ENCODE assay signal across 8 mouse cellular contexts in the genomic region with DNA sequence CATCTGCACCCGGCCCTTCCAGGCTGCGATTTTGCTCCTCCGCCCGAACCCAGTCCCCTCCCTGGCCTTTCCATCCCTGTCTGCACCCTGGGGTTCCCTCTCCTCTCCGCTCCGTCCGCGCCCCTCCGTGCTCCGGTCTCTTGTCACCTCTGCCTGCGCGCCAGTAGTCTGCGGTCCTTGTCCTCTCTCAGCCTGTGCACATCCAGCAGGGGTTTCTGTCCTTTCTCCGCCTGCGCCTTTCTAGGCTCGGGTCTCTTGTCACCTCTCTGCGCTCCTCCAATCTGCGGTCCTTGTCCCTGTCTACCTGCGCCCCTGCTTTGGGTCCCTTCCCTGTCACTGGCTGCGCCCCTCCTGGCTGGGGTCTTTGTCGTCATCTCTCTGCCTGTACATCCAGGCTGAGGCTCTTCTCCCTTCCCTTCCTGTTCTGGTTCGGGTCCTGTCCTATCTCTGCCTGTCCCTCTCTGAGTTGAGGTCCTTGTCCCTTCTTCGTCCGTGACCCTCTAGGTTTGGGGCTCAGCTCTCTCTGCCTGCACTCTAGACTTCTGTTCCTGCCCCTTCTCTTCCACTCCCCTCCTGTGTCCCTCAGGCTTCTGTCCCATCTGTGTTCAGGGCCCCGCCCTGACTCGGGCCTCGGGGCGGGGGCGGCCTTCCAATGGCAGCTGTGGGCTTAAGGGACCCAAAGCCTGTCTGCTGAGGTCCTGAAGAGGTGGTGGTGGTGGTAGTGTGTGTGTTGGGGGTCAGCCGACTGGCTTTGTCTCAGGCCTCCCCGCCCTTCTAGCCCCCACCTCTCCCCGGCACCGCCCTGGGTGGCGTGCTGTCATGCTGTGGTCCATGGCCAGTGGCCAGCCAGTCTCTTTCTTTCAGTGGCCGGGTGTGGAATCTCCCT. TPM values are rescaled to one million over a fixed set of nuclear protein-coding genes. Genes with fewer than 3 reads are reported as not detected.
DNase-seq lines count a peak whose midpoint lies in the region; ATAC-seq and TF ChIP-seq lines count a peak whose summit lies in the region.

No protein-coding gene starts in this region.

- H3K27ac ChIP-seq in heart, postnatal 0 days (ENCODE audit: low read depth), result peak overlapping the region; percentile 92

- H3K9me3 ChIP-seq in heart, postnatal 0 days (replicated peaks; ENCODE audit: control insufficient read depth, low read length), result no peaks in the 10 kb centered on the region

- no peak for TF ChIP-seq EP300 in heart, postnatal 0 days (IDR thresholded peaks at IDR 0.05; ENCODE audit: low read depth)

- H3K4me2 ChIP-seq in heart, postnatal 0 days (ENCODE audit: low read depth, low read length), result peak overlapping the region; percentile 89

- no peak for DNase-seq in frontal cortex, postnatal 25 days (ENCODE audit: low spot score in 2 of 2)
- peak; percentile 61 for DNase-seq in brain, embryonic 14.5 days (ENCODE audit: low read depth)
- DNase-seq in heart, postnatal 0 days (ENCODE audit: low spot score), result peak; percentile 78
- DNase-seq in kidney, postnatal 25 days, result peak; percentile 69 to 83
- DNase-seq in lung, postnatal 14 days, result peak; percentile 73
- DNase-seq in retina, postnatal 1 day, result peak; percentile 81

- WGBS in heart, postnatal 0 days, result under 1% methylated on average over 35 of the region's 35 CpGs

- H3K27me3 ChIP-seq in heart, postnatal 0 days (ENCODE audit: control insufficient read depth, insufficient read depth, low read length), result no peaks in the 10 kb centered on the region

- peak overlapping the region; percentile 84 for H3K4me3 ChIP-seq in heart, postnatal 0 days (ENCODE audit: low read depth, low read length)

- no peak for TF ChIP-seq POLR2A in brain, embryonic 14.5 days (IDR thresholded peaks at IDR 0.05; ENCODE audit: borderline replicate concordance, extremely low read depth, insufficient read depth, insufficient read length, poor library complexity, severe bottlenecking)

- peak overlapping the region; percentile 90 for H3K9ac ChIP-seq in heart, postnatal 0 days (replicated peaks; ENCODE audit: low read depth, low read length)

- peak; percentile 22; the same call in 1 of the 2 replicates for ATAC-seq in frontal cortex, adult (ENCODE audit: low TSS enrichment)
- ATAC-seq in erythroid progenitor cell, adult 5-6 weeks (replicated peaks; ENCODE audit: low FRiP score, poor library complexity, severe bottlenecking), result peak; percentile 41
- peak; percentile 68 for ATAC-seq in heart, postnatal 0 days (ENCODE audit: insufficient read depth, low read depth)

- H3K36me3 ChIP-seq in heart, postnatal 0 days (replicated peaks; ENCODE audit: control insufficient read depth, insufficient read depth, low read length), result peaks cover 7% of the 10 kb centered on the region

- no peak for TF ChIP-seq CTCF in brain, embryonic 14.5 days (IDR thresholded peaks at IDR 0.05; ENCODE audit: borderline replicate concordance, extremely low read depth, insufficient read depth, insufficient read length)
- TF ChIP-seq CTCF in heart, postnatal 0 days (IDR thresholded peaks at IDR 0.05; ENCODE audit: low read depth), result no peak

- H3K4me1 ChIP-seq in heart, postnatal 0 days (ENCODE audit: control insufficient read depth, insufficient read depth), result peaks cover 17% of the 10 kb centered on the region

RNA-seq across cellular contexts. Expression of a gene that starts 0.8 kb away (rescaled TPM):
- polyA plus RNA-seq in brain, embryonic 14.5 days (2012; rRNA removed), result 500 and 599 TPM in 2 replicates
- total RNA-seq in erythroid progenitor cell, adult 5-6 weeks (2015; ENCODE audit: low replicate concordance), result 18.0 and 31.7 TPM in 2 replicates
- 38.2 and 63.6 TPM in 2 replicates for total RNA-seq in erythroid progenitor cell, adult 5-6 weeks (2017; ENCODE audit: low replicate concordance)
- total RNA-seq in heart, postnatal 0 days (2014; rRNA removed; ENCODE audit: low replicate concordance), result 82.7 and 129 TPM in 2 replicates
- polyA plus RNA-seq in heart, postnatal 0 days (2015; fragmentation: Nextera tagmentation; extraction: Ambion mirVana), result 86.8 and 90.9 TPM in 2 replicates

RNA-seq across cellular contexts. Expression of a gene that starts 46.4 kb away (rescaled TPM):
- 31.9 and 35.4 TPM in 2 replicates for polyA plus RNA-seq in brain, embryonic 14.5 days (2012; rRNA removed)
- 8.4 and 22.7 TPM in 2 replicates for total RNA-seq in erythroid progenitor cell, adult 5-6 weeks (2015; ENCODE audit: low replicate concordance)
- 4.8 and 11.3 TPM in 2 replicates for total RNA-seq in erythroid progenitor cell, adult 5-6 weeks (2017; ENCODE audit: low replicate concordance)
- 18.5 and 50.7 TPM in 2 replicates for total RNA-seq in heart, postnatal 0 days (2014; rRNA removed; ENCODE audit: low replicate concordance)
- polyA plus RNA-seq in heart, postnatal 0 days (2015; fragmentation: Nextera tagmentation; extraction: Ambion mirVana), result 56.4 and 58.9 TPM in 2 replicates

RNA-seq across cellular contexts. Expression of a gene that starts 46.4 kb away (rescaled TPM):
- 31.1 and 40.7 TPM in 2 replicates for polyA plus RNA-seq in brain, embryonic 14.5 days (2012; rRNA removed)
- total RNA-seq in erythroid progenitor cell, adult 5-6 weeks (2015; ENCODE audit: low replicate concordance), result 5.4 and 6.3 TPM in 2 replicates
- 1.2 and 8.1 TPM in 2 replicates for total RNA-seq in erythroid progenitor cell, adult 5-6 weeks (2017; ENCODE audit: low replicate concordance)
- total RNA-seq in heart, postnatal 0 days (2014; rRNA removed; ENCODE audit: low replicate concordance), result 13.3 and 16.3 TPM in 2 replicates
- polyA plus RNA-seq in heart, postnatal 0 days (2015; fragmentation: Nextera tagmentation; extraction: Ambion mirVana), result 32.4 and 34.7 TPM in 2 replicates

RNA-seq across cellular contexts. Expression of a gene that starts 54.3 kb away (rescaled TPM):
- 7.6 and 9.3 TPM in 2 replicates for polyA plus RNA-seq in brain, embryonic 14.5 days (2012; rRNA removed)
- total RNA-seq in erythroid progenitor cell, adult 5-6 weeks (2015; ENCODE audit: low replicate concordance), result 8.0 and 12.3 TPM in 2 replicates
- 5.3 and 28.4 TPM in 2 replicates for total RNA-seq in erythroid progenitor cell, adult 5-6 weeks (2017; ENCODE audit: low replicate concordance)
- total RNA-seq in heart, postnatal 0 days (2014; rRNA removed; ENCODE audit: low replicate concordance), result 3.5 and 40.9 TPM in 2 replicates
- 1.6 and 2.0 TPM in 2 replicates for polyA plus RNA-seq in heart, postnatal 0 days (2015; fragmentation: Nextera tagmentation; extraction: Ambion mirVana)

RNA-seq across cellular contexts. Expression of a gene that starts 54.6 kb away (rescaled TPM):
- 27.9 and 39.7 TPM in 2 replicates for polyA plus RNA-seq in brain, embryonic 14.5 days (2012; rRNA removed)
- total RNA-seq in erythroid progenitor cell, adult 5-6 weeks (2015; ENCODE audit: low replicate concordance), result 4.2 and 9.4 TPM in 2 replicates
- total RNA-seq in erythroid progenitor cell, adult 5-6 weeks (2017; ENCODE audit: low replicate concordance), result 5.6 and 8.4 TPM in 2 replicates
- total RNA-seq in heart, postnatal 0 days (2014; rRNA removed; ENCODE audit: low replicate concordance), result 75.9 and 85.0 TPM in 2 replicates
- polyA plus RNA-seq in heart, postnatal 0 days (2015; fragmentation: Nextera tagmentation; extraction: Ambion mirVana), result 91.1 and 106 TPM in 2 replicates

Comparison
In these comparisons a context has a peak if more than half of its experiments do, and no peak if none do; other contexts are left out.
1. DNase-seq: peak in brain, embryonic 14.5 days (single experiment), heart, postnatal 0 days (single experiment), kidney, postnatal 25 days (2 of 2), lung, postnatal 14 days (single experiment) and retina, postnatal 1 day (single experiment); none in frontal cortex, postnatal 25 days (0 of 2).
2. Peak in every context shown above with its lines, with median percentiles within 50 percentile points of each other: ATAC-seq.